Mouse (Mus musculus) limb, embryonic 15.5 days (tissue): Measurements from ENCODE around the gene Socs3. TPM values are rescaled to one million over a fixed set of nuclear protein-coding genes. Genes with fewer than 3 reads are reported as not detected.

Source experiments
- ATAC-seq: fragments of 200-750 bp; cut with Nextera tagmentation; 2 replicates; pipeline ENCODE4 v1.8.0; 2017; ENCODE audit warnings: low read depth, moderate TSS enrichment; ENCODE audit not compliant: insufficient number of reproducible peaks, low FRiP score, low TSS enrichment
- H3K27ac ChIP-seq: fragments of 300-500 bp; sonication (generic); 2 replicates; pipeline ENCODE4 v1.5.1; 2015; ENCODE audit warnings: moderate library complexity, mild to moderate bottlenecking, inconsistent platforms
- H3K27me3 ChIP-seq: fragments of 300-500 bp; sonication (generic); 2 replicates; pipeline ENCODE4 v1.6.1; 2015; ENCODE audit warnings: inconsistent platforms
- H3K36me3 ChIP-seq: fragments of 300-500 bp; sonication (generic); 2 replicates; pipeline ENCODE4 v1.6.1; 2015; ENCODE audit warnings: inconsistent platforms
- H3K4me1 ChIP-seq: fragments of 300-500 bp; sonication (generic); 2 replicates; pipeline ENCODE4 v1.6.1; 2015; ENCODE audit warnings: inconsistent platforms
- H3K4me2 ChIP-seq: fragments of 300-500 bp; sonication (generic); 2 replicates; pipeline ENCODE4 v1.6.1; 2015; ENCODE audit warnings: mild to moderate bottlenecking, inconsistent platforms
- H3K4me3 ChIP-seq: fragments of 300-500 bp; sonication (generic); 2 replicates; pipeline ENCODE4 v1.5.1; 2015; ENCODE audit warnings: mild to moderate bottlenecking, inconsistent platforms
- H3K9ac ChIP-seq: fragments of 300-500 bp; sonication (generic); 2 replicates; pipeline ENCODE4 v1.6.1; 2015; ENCODE audit warnings: inconsistent platforms
- H3K9me3 ChIP-seq: fragments of 300-500 bp; sonication (generic); 2 replicates; pipeline ENCODE4 v1.6.1; 2016; ENCODE audit warnings: inconsistent platforms
- WGBS: fragments of 180-500 bp; shearing (Covaris S2); methylation state at CpG from one replicate; pipeline ENCODE4 v1.1.7; 2015; 5-methylcytosine and 5-hydroxymethylcytosine counted together
- polyA plus RNA-seq: library from polyadenylated mRNA; unstranded; fragments of >200 nt; fragmentation: Nextera tagmentation; extraction: Ambion mirVana; gene quantifications from 2 replicates; pipeline ENCODE4 v1.2.1, GENCODE M21; 2015

Socs3 gene
- polyA plus RNA-seq, 1 experiment from 2014 or later = 20.3 TPM

DNA sequence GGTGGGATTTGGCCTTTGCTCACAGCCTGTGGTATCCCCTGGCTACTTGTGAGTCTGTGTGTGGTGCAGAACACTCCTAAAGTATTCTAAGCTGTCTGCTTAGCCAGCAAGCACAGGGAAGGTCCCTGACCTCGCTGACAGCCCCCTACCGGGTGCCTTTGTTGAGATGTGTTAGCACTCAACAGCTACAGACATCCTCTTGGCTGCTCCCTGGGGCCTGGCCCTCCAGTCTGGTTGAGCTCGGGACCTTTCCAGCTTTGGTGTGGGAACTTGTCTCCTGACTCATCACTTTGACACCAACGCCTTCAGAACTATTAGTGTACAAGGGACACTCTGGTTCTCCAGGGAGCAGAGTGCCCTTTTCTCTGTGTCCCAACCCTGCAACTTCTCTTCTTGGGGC lies 28.0 kb downstream of the Socs3 start:
- peaks cover 38% of the 10 kb centered on the region for H3K4me1 ChIP-seq
- no peak for ATAC-seq
- no peaks in the 10 kb centered on the region for H3K9me3 ChIP-seq
- WGBS = 51% methylated on average over 4 of the region's 4 CpGs
- no peak overlapping the region for H3K4me2 ChIP-seq
- H3K27ac ChIP-seq = no peak overlapping the region
- no peaks in the 10 kb centered on the region for H3K36me3 ChIP-seq
- no peak overlapping the region for H3K9ac ChIP-seq
- no peak overlapping the region for H3K4me3 ChIP-seq
- H3K27me3 ChIP-seq = no peaks in the 10 kb centered on the region

DNA sequence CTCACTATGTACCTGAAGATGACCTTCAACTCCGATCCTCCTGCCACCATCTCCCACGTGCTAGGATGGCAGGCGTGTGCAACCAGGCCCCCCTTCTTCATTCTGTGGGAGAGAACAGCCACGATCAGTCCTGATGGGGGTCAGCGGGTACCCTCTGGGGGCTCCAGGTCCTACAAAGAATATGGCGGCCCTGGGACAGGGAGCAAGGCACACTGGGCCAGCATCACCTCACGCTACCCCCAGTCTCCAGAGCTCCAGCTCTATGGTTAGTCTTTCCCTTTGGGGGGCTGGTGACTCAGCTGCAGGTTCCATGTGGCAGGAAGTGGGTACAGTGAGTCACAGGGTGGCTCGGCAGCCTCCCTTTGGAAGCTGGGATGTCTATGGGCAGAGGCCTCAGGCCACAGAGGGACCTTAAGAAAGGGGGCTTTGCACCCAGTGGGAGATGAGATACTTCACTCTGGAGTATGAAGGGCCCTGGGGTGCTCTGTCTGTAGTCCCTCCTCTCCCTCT lies 28.5 kb downstream of the Socs3 start:
- H3K4me1 ChIP-seq = peaks cover 37% of the 10 kb centered on the region
- no peak overlapping the region for H3K27ac ChIP-seq
- H3K9me3 ChIP-seq = no peaks in the 10 kb centered on the region
- no peaks in the 10 kb centered on the region for H3K36me3 ChIP-seq
- no peak overlapping the region for H3K4me2 ChIP-seq
- H3K4me3 ChIP-seq = no peak overlapping the region
- no peak overlapping the region for H3K9ac ChIP-seq
- 87% methylated on average over 8 of the region's 8 CpGs for WGBS
- no peaks in the 10 kb centered on the region for H3K27me3 ChIP-seq
- ATAC-seq = no peak

- peaks cover 39% of the 10 kb centered on the region for H3K4me1 ChIP-seq
- no peaks in the 10 kb centered on the region for H3K36me3 ChIP-seq
- no peak for ATAC-seq
- H3K4me3 ChIP-seq = no peak overlapping the region
- 89% methylated on average over 6 of the region's 6 CpGs for WGBS
- H3K27me3 ChIP-seq = no peaks in the 10 kb centered on the region
- no peaks in the 10 kb centered on the region for H3K9me3 ChIP-seq
- H3K4me2 ChIP-seq = no peak overlapping the region
- H3K9ac ChIP-seq = no peak overlapping the region
- H3K27ac ChIP-seq = no peak overlapping the region
Measured at GRCm38 (mm10) chr11:117940881-117941280, 29.0 kb downstream of the Socs3 start.

DNA sequence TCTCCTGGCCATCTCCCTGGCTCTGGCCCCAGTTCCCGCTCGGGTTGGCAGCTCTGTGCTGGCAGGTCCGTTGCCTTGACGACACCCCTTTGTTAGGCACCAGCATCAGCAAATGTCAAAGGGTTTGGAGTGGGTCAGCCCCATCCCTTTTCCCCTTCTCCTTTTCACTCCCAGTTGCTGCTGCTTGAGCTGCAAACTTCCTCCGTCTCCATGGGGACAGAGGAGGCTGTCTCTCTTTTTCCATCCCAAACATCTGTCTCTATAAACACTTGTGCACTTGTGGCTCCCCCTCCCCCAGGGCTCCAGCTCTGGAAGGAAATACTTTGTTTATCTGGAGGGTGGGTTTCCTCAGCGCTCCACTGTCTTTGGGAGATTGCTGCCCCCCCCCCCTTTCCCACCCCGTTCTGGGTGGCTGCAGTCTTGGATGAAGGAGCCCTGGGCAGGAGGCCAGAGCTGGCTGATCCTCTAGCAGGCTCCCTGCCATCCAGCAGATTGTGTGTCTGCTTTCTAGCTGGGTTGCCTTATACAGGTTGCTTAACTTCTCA lies 30.0 kb downstream of the Socs3 start:
- H3K4me1 ChIP-seq = peaks cover 50% of the 10 kb centered on the region
- no peaks in the 10 kb centered on the region for H3K9me3 ChIP-seq
- peak; percentile 73 for ATAC-seq
- H3K9ac ChIP-seq = no peak overlapping the region
- no peaks in the 10 kb centered on the region for H3K36me3 ChIP-seq
- H3K27me3 ChIP-seq = no peaks in the 10 kb centered on the region
- peak overlapping the region; percentile 86 for H3K27ac ChIP-seq
- no peak overlapping the region for H3K4me3 ChIP-seq
- peak overlapping the region; percentile 26; the same call in 1 of the 2 replicates for H3K4me2 ChIP-seq
- 7% methylated on average over 7 of the region's 7 CpGs for WGBS

- peak overlapping the region; percentile 26; the same call in 1 of the 2 replicates for H3K4me2 ChIP-seq
- no peaks in the 10 kb centered on the region for H3K36me3 ChIP-seq
- 58% methylated on average over 4 of the region's 4 CpGs for WGBS
- H3K4me3 ChIP-seq = no peak overlapping the region
- no peaks in the 10 kb centered on the region for H3K9me3 ChIP-seq
- H3K27ac ChIP-seq = peak overlapping the region; percentile 86
- H3K27me3 ChIP-seq = no peaks in the 10 kb centered on the region
- H3K9ac ChIP-seq = no peak overlapping the region
- peaks cover 56% of the 10 kb centered on the region for H3K4me1 ChIP-seq
- no peak for ATAC-seq
Measured at GRCm38 (mm10) chr11:117939004-117939730, 30.7 kb downstream of the Socs3 start.

DNA sequence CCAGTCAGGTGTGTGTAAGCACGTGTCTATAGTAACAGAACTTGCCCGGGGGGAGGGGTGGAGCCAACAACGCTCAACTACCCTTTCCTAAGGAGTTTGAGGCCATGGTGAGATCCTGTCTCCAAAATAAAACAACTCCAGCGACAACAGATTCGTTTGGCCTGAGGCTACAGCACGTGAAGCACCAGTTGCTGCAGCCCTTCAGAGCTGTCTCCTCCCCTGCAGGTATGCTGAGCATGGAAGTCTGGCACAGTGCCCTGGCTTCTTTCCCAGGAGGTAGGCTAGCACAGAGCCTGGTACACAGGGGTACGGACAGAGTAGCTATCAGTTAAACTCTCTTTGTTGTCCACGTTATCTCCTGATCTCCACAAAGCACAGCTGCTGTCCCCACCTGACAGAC lies 33.6 kb downstream of the Socs3 start:
- no peak overlapping the region for H3K9ac ChIP-seq

GRCm38 (mm10) chr11:117935616-117936015 lies 34.2 kb downstream of the Socs3 start:
- no peak for ATAC-seq
- Histone ChIP-seq H3K27ac (peak overlapping the region; percentile 67), H3K4me3 (no peak overlapping the region), H3K9me3 (no peaks in the 10 kb centered on the region), H3K4me2 (0 out of 2 replicates have a peak overlapping the region, but pooled peaks have one; percentile 10), H3K9ac (no peak overlapping the region), H3K27me3 (no peaks in the 10 kb centered on the region; the same call in 1 of the 2 replicates), H3K36me3 (no peaks in the 10 kb centered on the region), H3K4me1 (peaks cover 80% of the 10 kb centered on the region)
- WGBS = 59% methylated on average over 9 of the region's 9 CpGs

More for the DNA sequence above, 33.6 kb downstream of the Socs3 start:
- ATAC-seq = no peak
- H3K36me3 ChIP-seq = no peaks in the 10 kb centered on the region
- H3K4me2 ChIP-seq = no peak overlapping the region
- peak overlapping the region; percentile 67; the same call in 1 of the 2 replicates for H3K27ac ChIP-seq
- peaks cover 80% of the 10 kb centered on the region for H3K4me1 ChIP-seq
- H3K9me3 ChIP-seq = no peaks in the 10 kb centered on the region
- no peaks in the 10 kb centered on the region for H3K27me3 ChIP-seq
- 21% methylated on average over 8 of the region's 8 CpGs for WGBS
- H3K4me3 ChIP-seq = no peak overlapping the region

DNA sequence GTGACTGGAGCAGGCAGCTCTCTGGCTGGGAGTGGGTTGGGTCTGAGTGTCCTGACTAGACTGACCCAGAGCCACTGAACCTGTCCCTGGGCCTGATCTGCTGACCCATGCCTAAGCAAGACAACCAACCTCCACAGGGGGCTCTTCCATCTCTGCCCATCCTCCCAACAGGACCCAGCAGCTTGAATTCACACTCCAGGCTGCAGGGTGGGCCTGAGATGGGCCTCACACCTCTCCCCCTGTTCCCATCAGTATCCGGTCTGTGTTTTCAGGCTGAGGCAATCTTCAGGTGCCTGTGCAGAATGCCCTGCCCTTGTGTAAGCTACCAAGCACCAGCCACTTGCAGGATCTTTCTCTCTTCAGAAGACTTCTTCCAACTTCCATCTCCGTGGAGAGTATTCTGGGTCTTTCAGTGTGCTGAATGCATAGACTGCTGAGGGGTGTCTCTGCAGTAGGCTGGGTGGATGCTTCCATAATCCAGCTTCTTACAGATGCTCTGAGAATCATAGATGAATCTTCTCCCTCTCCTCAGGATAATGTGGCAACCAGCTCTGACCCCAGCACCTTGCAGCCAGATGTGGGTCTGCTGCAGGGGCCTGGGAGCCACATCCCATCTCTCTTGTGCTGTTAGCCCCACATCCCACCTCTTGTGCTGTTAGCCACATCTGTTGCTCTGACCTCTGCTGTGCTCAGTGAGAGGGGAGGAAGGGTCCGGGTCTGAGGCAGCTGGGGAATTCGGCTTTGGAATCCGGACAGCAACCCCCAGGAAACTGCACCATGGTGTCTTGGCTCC lies 35.1 kb downstream of the Socs3 start:
- peak overlapping the region; percentile 67 for H3K27ac ChIP-seq
- no peak overlapping the region for H3K4me2 ChIP-seq
- no peaks in the 10 kb centered on the region for H3K36me3 ChIP-seq
- 40% methylated on average over 5 of the region's 5 CpGs for WGBS
- H3K4me3 ChIP-seq = no peak overlapping the region
- ATAC-seq = no peak
- no peak overlapping the region for H3K9ac ChIP-seq
- H3K4me1 ChIP-seq = peaks cover 75% of the 10 kb centered on the region
- H3K9me3 ChIP-seq = no peaks in the 10 kb centered on the region
- H3K27me3 ChIP-seq = peaks cover 6% of the 10 kb centered on the region; the same call in 1 of the 2 replicates

DNA sequence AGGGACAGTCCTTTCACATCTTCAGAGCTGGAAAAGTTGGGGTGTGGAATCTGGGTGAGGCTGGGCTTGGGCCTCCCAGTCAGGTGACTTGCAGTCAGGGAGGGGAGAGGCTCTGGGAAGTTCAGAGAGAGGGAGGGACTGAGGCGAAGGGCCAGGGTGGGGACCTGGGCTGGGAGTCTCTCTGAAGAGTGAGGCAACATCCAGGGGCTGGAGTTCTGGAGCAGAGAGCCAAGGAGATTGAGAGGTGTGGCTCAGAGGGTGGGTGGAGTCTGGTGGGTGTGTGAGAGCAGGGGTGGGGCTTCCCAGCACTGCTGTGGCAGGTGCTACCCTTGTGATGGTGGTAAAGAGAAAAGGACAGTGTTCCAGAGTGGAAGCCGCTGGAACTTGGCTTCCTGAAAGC lies 35.7 kb downstream of the Socs3 start:
- Histone ChIP-seq H3K27ac (peak overlapping the region; percentile 67), H3K4me3 (no peak overlapping the region), H3K4me1 (peaks cover 70% of the 10 kb centered on the region), H3K9me3 (no peaks in the 10 kb centered on the region), H3K27me3 (peaks cover 8% of the 10 kb centered on the region; the same call in 1 of the 2 replicates), H3K9ac (no peak overlapping the region), H3K36me3 (no peaks in the 10 kb centered on the region), H3K4me2 (no peak overlapping the region)
- WGBS = 27% methylated on average over 2 of the region's 2 CpGs
- peak; percentile 75 for ATAC-seq

GRCm38 (mm10) chr11:117932195-117932594 lies 37.7 kb downstream of the Socs3 start:
- Histone ChIP-seq H3K27me3 (peaks cover 8% of the 10 kb centered on the region; the same call in 1 of the 2 replicates), H3K4me3 (no peak overlapping the region), H3K4me2 (no peak overlapping the region), H3K27ac (peak overlapping the region; percentile 73), H3K9me3 (no peaks in the 10 kb centered on the region), H3K36me3 (no peaks in the 10 kb centered on the region), H3K9ac (no peak overlapping the region), H3K4me1 (peaks cover 63% of the 10 kb centered on the region)
- ATAC-seq = 0 out of 2 replicates have a peak, but pooled peaks have one; percentile 8
- WGBS = 18% methylated on average over 4 of the region's 4 CpGs

- Histone ChIP-seq H3K4me3 (no peak overlapping the region), H3K27ac (peak overlapping the region; percentile 73), H3K9ac (no peak overlapping the region), H3K27me3 (peaks cover 8% of the 10 kb centered on the region; the same call in 1 of the 2 replicates), H3K36me3 (no peaks in the 10 kb centered on the region), H3K4me2 (no peak overlapping the region), H3K4me1 (peaks cover 61% of the 10 kb centered on the region), H3K9me3 (no peaks in the 10 kb centered on the region)
- 66% methylated on average over 6 of the region's 6 CpGs for WGBS
- ATAC-seq = no peak
Measured at GRCm38 (mm10) chr11:117931576-117931975, 38.3 kb downstream of the Socs3 start.
